Mouse (Mus musculus) thymus, postnatal 25 days (tissue): ENCODE results near the gene Pex10.
"Not testable (repeated sequence)": the region's sequence is repeated elsewhere in the genome, so short reads cannot be mapped to it uniquely, and the experiment has no call there.

Experiments
- DNase-seq: peaks from one replicate; pipeline ENCODE4 v3.0.0; 2022

The Pex10 gene

GRCm38 (mm10) chr4:155065970-155066833, 614 bp upstream of the Pex10 start:
- DNase-seq, result peak; percentile 83

GRCm38 (mm10) chr4:155068357-155068972, 1.6 kb downstream of the Pex10 start:
- DNase-seq, result no peak

DNA sequence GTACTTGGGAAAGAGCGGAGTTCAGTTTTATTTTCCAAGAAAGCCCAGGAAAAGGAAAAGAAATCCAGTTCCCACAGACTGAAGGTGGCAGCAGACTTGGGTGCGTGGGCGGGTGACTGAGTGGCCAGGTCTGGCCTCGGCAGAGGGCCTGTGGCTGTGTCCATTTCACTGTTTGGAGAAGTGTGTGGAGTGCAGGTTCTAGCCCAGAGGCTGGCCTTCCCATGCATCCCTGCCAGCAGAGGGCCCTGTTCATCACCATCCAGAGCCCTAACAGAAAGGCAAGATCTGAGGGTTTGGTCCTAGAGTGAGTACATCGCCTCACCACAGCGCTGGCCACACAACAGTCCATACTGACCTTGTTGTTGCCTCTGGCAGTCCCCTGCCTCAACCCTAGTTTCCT, 2.4 kb downstream of the Pex10 start:
- DNase-seq, result no peak

GRCm38 (mm10) chr4:155070199-155070598, 3.4 kb downstream of the Pex10 start:
- no peak for DNase-seq

GRCm38 (mm10) chr4:155070921-155071320, 4.1 kb downstream of the Pex10 start:
- no peak for DNase-seq

DNA sequence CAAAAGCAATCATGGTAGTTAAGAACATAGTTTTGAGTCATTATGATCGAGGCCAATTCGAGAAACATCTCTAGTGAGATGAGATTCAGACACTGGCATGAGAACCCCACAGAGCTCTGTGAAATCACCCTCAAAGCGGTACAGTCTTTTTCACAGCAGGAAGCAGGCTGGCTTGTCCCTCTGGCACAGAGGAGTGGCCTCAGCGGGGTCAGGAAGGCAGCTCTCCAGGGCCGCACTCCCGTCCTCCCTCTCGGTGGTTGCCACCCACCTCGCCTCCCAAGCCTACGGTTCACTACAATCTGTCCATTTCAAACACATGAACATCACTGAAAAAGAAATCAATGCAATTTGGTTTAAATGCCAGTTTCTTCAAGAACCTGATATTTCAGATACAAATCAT, 7.6 kb downstream of the Pex10 start:
- DNase-seq, result no peak

- no peak for DNase-seq
Measured at GRCm38 (mm10) chr4:155075137-155075536, 8.3 kb downstream of the Pex10 start.

GRCm38 (mm10) chr4:155075813-155076212, 9.0 kb downstream of the Pex10 start:
- DNase-seq, result no peak

DNA sequence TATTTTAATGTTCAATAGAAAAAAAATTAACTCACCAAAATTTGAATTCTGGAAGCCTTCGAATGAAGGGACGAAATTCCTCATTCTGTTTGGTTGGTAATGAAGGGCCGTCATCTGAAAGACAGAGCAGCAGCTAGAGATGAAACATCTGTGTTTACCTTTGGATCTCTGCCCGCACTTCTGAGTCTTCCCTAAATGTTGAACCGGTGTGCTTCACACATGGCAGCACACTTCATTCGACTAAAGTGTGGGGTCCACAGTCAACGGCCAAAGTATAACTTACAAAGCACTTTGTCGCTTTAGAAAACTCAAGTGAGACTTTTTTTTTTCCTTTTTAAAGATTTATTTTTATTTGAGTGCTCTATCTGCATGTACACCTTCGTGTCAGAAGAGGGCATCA, 9.9 kb downstream of the Pex10 start:
- no peak for DNase-seq

GRCm38 (mm10) chr4:155078808-155079207, 12.0 kb downstream of the Pex10 start:
- DNase-seq, result not testable (repeated sequence)

DNA sequence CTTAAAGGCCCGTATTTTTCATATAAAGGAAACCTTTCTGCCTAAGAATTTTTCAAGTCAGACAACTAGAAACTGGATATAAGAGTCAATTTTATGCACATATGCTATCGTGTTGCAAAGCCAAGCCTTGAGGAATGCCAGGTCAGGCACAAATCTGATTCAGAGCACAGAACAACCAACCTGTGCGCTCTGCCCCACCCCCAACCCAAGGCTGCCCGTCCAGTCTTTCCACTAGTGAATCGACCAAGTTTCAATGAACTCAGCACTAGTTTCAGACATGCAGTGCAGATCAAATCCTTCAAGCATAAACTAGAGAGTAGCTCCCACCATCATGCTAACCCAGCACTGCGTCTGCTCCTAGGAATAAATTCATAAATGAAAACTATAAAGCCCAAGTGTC, 12.8 kb downstream of the Pex10 start:
- no peak for DNase-seq

DNA sequence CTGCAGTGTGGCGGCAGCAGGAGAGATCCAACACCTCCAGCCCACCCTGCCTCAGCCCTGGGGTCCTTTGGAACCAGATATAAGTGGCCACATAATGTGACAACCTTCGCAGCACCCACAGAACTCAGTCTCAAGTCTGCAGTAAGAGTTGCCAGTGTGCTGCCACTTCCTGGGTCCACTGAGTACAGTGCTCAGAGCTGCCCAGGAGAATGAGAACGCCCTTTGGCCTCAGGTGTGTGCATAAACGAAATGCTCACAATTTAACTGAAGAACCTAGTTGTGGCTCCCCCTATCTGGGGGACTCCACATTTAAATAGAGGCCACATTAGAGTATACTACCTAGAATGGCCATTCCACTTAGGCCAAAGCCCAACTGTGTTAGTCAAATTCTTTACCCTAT, 16.7 kb downstream of the Pex10 start:
- DNase-seq, result no peak

- no peak for DNase-seq
Measured at GRCm38 (mm10) chr4:155084351-155084750, 17.5 kb downstream of the Pex10 start.

- DNase-seq, result no peak
Measured at GRCm38 (mm10) chr4:155085206-155086107, 18.6 kb downstream of the Pex10 start.

GRCm38 (mm10) chr4:155086108-155087024, 19.6 kb downstream of the Pex10 start, which contains the start of the genes Rer1 and Morn1:
Rer1 (minus strand) TSS chr4:155086382.
Morn1 (plus strand) TSS chr4:155086577.
- peak; percentile 99 for DNase-seq

DNA sequence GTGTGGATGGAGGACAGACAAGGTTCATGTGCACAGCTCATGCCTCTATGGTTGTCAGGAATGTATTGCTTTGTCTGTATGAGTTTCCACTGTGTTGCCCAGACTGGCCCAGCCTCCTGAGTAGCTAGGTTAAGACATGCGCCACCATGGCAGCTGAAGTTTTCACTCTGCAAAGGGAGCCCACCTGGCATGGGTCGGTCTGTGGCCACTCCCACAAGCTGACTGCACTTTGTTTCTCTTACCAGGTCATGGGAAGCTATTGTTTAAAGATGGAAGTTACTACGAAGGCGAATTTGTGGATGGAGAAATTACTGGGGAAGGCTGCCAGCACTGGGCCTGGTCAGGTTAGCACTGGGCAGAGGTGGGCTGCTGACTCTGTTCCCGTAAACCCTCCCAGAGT, 22.4 kb downstream of the Pex10 start:
- no peak for DNase-seq

- no peak for DNase-seq
Measured at GRCm38 (mm10) chr4:155090147-155090546, 23.3 kb downstream of the Pex10 start.

DNA sequence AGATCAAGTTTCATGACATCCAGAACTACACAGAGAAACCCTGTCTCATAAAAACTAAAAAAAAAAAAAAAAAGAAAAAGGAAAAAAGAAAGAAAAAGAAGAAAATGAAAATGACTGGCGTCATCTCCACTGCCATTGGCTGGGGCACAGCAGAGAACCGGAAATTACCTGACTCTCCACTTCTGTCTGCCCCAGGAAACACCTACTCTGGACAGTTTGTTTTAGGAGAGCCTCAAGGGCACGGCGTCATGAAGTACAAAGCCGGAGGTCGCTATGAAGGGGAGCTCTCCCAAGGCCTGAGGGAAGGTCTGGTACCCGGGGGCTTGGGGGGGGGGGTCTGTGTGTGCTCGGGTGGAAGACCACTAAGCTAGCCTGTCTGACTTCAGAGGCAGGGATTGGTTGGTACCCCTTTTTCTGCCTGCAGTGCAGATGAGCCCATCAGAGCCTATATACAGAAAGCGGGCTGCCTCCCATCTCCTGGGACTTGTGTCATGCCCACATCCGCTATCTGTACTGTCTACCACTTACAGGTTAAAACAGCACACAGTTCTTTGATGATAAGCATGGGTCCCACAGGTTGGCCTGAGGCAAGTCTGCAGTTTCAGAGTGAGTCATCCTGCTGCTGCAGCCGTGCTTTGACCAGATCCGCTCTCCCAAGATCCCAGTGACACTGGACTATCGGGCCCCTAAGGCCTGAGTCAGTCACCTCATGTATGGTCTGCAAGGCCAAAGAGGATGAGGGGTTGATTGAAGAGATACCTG, 24.1 kb downstream of the Pex10 start:
- DNase-seq, result no peak

GRCm38 (mm10) chr4:155092718-155093430, 26.1 kb downstream of the Pex10 start:
- DNase-seq, result no peak

- DNase-seq, result no peak
Measured at GRCm38 (mm10) chr4:155093431-155094149, 26.8 kb downstream of the Pex10 start.
